Mouse (Mus musculus) forebrain, embryonic 14.5 days (tissue): ENCODE measurements around the gene Pde11a. TPM values are rescaled to one million over a fixed set of nuclear protein-coding genes. Genes with fewer than 3 reads are reported as not detected.

ENCODE experiments used
- ATAC-seq: fragments of 200-750 bp; cut with Nextera tagmentation; 2 replicates; pipeline ENCODE4 v1.8.0; 2017; ENCODE audit warnings: mild to moderate bottlenecking, moderate library complexity
- DNase-seq: peaks from one replicate; pipeline ENCODE4 v3.0.0-alpha.2; 2015; ENCODE audit warnings: low spot score
- H3K27ac ChIP-seq: fragments of 300-500 bp; sonication (generic); 2 replicates; pipeline ENCODE4 v1.5.1; 2014; ENCODE audit warnings: low read depth, mild to moderate bottlenecking, control low read depth, low read length, moderate library complexity
- H3K27me3 ChIP-seq: fragments of 300-500 bp; sonication (generic); replicated peaks from 2 replicates; pipeline ENCODE4 v1.6.1; 2014; ENCODE audit warnings: low read length, control low read depth, mixed read lengths; ENCODE audit not compliant: control insufficient read depth, insufficient read depth
- H3K36me3 ChIP-seq: fragments of 300-500 bp; sonication (generic); 2 replicates; pipeline ENCODE4 v1.6.1; 2014; ENCODE audit warnings: low read length, control low read depth; ENCODE audit not compliant: control insufficient read depth, insufficient read depth
- H3K4me1 ChIP-seq: fragments of 300-500 bp; sonication (generic); 2 replicates; pipeline ENCODE4 v1.6.1; 2014; ENCODE audit warnings: antibody characterized with exemption, low read length, control low read depth; ENCODE audit not compliant: control insufficient read depth, insufficient read depth
- H3K4me2 ChIP-seq: fragments of 300-500 bp; sonication (generic); 2 replicates; pipeline ENCODE4 v1.6.1; 2014; ENCODE audit warnings: mild to moderate bottlenecking, control low read depth, low read length
- H3K4me3 ChIP-seq: fragments of 300-500 bp; sonication (generic); 2 replicates; pipeline ENCODE4 v1.5.1; 2014; ENCODE audit warnings: low read depth, low read length, control low read depth
- H3K9ac ChIP-seq: fragments of 300-500 bp; sonication (generic); 2 replicates; pipeline ENCODE4 v1.6.1; 2014; ENCODE audit warnings: mild to moderate bottlenecking, low read length, control low read depth, moderate library complexity
- H3K9me3 ChIP-seq: fragments of 300-500 bp; sonication (generic); replicated peaks from 2 replicates; pipeline ENCODE4 v1.6.1; 2016; ENCODE audit warnings: low read length, control low read depth, mixed read lengths; ENCODE audit not compliant: control insufficient read depth
- WGBS: fragments of 180-500 bp; shearing (Covaris S2); extraction: QIAGEN DNeasy Blood & Tissue Kit; methylation state at CpG from one replicate; pipeline ENCODE4 v1.1.7; 2014; 5-methylcytosine and 5-hydroxymethylcytosine counted together
- polyA plus RNA-seq: library from polyadenylated mRNA; unstranded; fragments of >200 nt; fragmentation: Nextera tagmentation; extraction: Ambion mirVana; gene quantifications from 2 replicates; pipeline ENCODE4 v1.2.1, GENCODE M21; 2014

The Pde11a gene
- polyA plus RNA-seq: 0.14 and 0.19 TPM in 2 replicates

DNA sequence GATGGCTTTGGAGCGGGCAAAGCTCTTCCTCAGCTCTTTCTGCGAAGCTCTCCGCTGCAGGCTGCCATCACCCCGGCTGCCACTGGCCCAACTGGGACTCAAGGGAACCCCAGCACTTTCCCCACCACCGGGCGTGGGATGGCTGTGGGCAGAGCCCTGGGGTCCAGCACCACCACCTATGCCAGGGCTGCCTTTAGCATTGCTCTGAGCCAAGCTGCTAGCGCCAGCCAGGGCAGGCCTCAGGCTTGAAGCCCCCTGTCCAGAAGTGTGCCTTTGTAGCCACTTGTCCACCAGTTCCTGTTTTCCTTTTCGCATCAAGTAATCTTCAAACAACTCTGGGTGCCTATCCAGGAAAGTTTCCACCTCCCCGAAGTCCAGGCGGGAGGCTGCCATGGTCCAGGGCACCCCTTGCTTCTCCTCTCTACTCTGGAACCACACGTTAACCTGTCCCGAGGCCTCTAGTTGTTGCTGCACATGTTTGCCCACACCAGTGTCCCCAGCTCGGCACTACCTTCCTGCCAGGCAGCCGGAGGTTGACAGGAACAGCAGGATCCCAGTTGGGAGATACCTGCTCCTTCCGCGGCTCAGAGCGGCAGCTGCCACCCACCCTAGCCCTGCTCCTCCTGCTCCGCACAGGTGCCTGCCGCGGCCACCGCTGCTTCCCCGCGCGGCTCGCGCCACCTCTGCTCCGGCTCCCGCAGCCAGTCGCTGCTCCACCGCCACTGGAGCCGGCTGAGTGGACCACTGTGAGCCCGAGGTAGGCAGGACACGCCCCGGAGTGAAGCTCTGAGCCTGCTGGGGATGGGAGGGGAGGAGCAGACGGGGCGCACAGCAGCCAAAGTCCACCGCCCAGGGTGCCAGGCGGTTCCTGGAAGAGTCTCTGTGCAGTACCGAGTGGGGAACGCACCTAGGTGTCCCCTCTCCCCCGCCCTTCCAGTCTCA, at the start of gene Pde11a:
Pde11a (minus strand) TSS at position 560 of the 942 bp plus-strand sequence.
- DNase-seq: peak; percentile 34
- peak; percentile 71 for ATAC-seq
- no peaks in the 10 kb centered on the region for H3K9me3 ChIP-seq
- WGBS: 17% methylated on average over 41 of the region's 41 CpGs
- H3K9ac ChIP-seq: peak within 1 kb of the TSS; percentile 64
- H3K4me2 ChIP-seq: peak within 1 kb of the TSS; percentile 91
- no peaks in the 10 kb centered on the region for H3K36me3 ChIP-seq
- no peaks in the 10 kb centered on the region for H3K4me1 ChIP-seq
- H3K27me3 ChIP-seq: no peaks in the 10 kb centered on the region
- no peak within 1 kb of the TSS for H3K27ac ChIP-seq
- H3K4me3 ChIP-seq: peak within 1 kb of the TSS; percentile 38

DNA sequence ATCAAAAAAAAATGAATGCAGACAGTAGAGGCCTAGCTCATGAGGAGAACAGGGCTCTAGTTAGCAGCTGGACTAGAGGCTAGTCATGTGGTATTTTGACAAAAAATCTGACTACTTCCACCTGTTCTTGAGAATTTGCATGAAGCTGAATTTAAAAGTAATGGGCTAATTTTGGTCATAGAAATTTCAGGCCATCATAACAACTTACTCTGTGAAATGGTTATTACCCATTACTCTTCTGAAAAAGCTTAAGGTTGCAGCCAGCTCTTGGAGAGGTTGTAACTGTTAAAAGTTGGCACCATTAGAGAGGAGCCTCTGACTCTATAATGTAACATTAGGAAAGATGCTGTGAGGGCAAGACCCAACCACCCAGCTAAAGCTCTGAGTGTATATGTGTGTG, 48.0 kb upstream of the Pde11a start:
- Histone ChIP-seq H3K9ac (no peak overlapping the region), H3K4me2 (no peak overlapping the region), H3K27me3 (no peaks in the 10 kb centered on the region), H3K27ac (no peak overlapping the region), H3K4me1 (no peaks in the 10 kb centered on the region), H3K36me3 (peaks cover 32% of the 10 kb centered on the region), H3K9me3 (no peaks in the 10 kb centered on the region), H3K4me3 (no peak overlapping the region)
- no peak for ATAC-seq
- DNase-seq: no peak

DNA sequence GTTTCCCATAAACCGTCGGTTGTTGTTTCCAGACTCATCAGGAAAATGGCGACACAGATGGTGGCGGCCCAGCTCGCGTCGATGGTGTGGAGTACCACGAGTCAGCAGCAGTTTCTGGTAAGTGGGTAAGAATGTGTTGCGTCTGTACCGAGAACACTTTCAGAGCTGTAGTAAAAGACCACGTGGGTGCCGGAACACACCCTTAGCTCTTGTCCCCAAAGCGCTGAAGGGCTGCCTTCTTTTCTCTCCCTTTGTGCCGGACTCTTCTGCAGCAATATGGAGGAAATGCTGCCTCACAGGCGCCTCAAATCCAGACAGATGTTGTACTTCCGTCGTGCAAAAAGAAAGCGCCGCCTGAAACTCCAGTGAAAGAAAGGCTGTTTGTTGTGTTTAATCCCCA, 40.1 kb upstream of the Pde11a start:
- Histone ChIP-seq H3K4me1 (no peaks in the 10 kb centered on the region), H3K4me3 (no peak overlapping the region), H3K36me3 (peaks cover 86% of the 10 kb centered on the region), H3K9ac (no peak overlapping the region), H3K27ac (no peak overlapping the region), H3K9me3 (no peaks in the 10 kb centered on the region), H3K4me2 (no peak overlapping the region), H3K27me3 (no peaks in the 10 kb centered on the region)
- WGBS: 96% methylated on average over 19 of the region's 19 CpGs
- ATAC-seq: no peak
- DNase-seq: no peak

GRCm38 (mm10) chr2:76374544-76375206, 36.1 kb upstream of the Pde11a start:
- no peak overlapping the region for H3K9ac ChIP-seq
- H3K27ac ChIP-seq: no peak overlapping the region
- no peaks in the 10 kb centered on the region for H3K27me3 ChIP-seq
- 92% methylated on average over 6 of the region's 6 CpGs for WGBS
- no peak for ATAC-seq
- peaks cover 67% of the 10 kb centered on the region for H3K36me3 ChIP-seq
- DNase-seq: no peak
- H3K4me2 ChIP-seq: no peak overlapping the region
- peaks cover 6% of the 10 kb centered on the region for H3K4me1 ChIP-seq
- H3K4me3 ChIP-seq: no peak overlapping the region
- H3K9me3 ChIP-seq: no peaks in the 10 kb centered on the region

- 92% methylated on average over 4 of the region's 4 CpGs for WGBS
- Histone ChIP-seq H3K27me3 (no peaks in the 10 kb centered on the region), H3K9me3 (no peaks in the 10 kb centered on the region), H3K4me2 (no peak overlapping the region), H3K9ac (no peak overlapping the region), H3K36me3 (peaks cover 44% of the 10 kb centered on the region), H3K4me1 (peaks cover 6% of the 10 kb centered on the region), H3K27ac (no peak overlapping the region), H3K4me3 (no peak overlapping the region)
- ATAC-seq (no peak), DNase-seq (no peak)
Measured at GRCm38 (mm10) chr2:76372244-76372643, 33.7 kb upstream of the Pde11a start.

- Histone ChIP-seq H3K27ac (no peak overlapping the region), H3K4me3 (peak overlapping the region; percentile 89), H3K4me2 (peak overlapping the region; percentile 91), H3K4me1 (peaks cover 6% of the 10 kb centered on the region), H3K36me3 (peaks cover 34% of the 10 kb centered on the region), H3K9ac (peak overlapping the region; percentile 93), H3K9me3 (no peaks in the 10 kb centered on the region), H3K27me3 (no peaks in the 10 kb centered on the region)
- ATAC-seq: no peak
- DNase-seq: no peak
- WGBS: 5% methylated on average over 7 of the region's 7 CpGs
Measured at GRCm38 (mm10) chr2:76370656-76370922, 32.0 kb upstream of the Pde11a start.

DNA sequence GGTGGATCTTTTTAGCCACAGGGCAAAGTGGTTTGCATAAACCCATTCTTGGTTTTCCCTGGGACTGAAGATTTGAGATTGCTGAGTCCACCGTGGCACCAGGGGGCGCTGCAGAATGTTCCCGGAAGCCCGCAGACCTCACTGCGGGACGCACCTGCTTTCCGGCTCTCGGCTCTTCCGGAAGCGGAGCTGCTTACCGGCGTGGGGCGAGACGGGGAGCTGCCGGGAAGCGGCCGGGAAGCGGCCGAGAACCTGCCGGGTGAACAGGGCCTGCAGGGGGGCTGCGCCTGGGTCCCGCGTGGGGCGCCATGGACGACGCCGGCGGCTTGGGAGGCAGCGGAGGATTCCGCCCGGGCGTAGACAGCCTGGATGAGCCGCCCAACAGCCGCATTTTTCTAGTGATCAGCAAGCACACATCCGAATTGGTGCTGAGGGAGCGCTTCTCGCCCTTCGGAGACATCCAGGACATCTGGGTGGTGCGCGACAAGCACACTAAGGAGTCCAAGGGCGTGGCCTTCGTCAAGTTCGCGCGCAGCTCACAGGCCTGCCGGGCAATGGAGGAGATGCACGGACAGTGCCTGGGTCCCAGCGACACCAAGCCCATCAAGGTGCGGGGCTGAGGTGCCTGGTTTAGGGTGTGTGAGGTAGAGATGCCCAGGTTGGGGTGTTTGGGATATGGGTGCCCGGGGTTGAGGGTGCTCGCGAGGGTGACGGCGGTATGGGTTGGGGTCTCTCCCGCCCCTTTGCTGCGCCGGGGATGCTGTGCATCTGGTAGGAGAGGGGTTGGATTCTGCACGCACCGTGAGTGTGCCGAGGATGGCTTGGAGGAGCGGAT, 31.5 kb upstream of the Pde11a start, which contains the start of gene Rbm45:
Rbm45 (plus strand) TSS at position 164 of the 835 bp plus-strand sequence.
- Histone ChIP-seq H3K27ac (peak within 1 kb of the TSS; percentile 54; the same call in 1 of the 2 replicates), H3K9me3 (no peaks in the 10 kb centered on the region), H3K4me1 (peaks cover 6% of the 10 kb centered on the region), H3K9ac (peak within 1 kb of the TSS; percentile 93), H3K36me3 (peaks cover 29% of the 10 kb centered on the region), H3K4me2 (peak within 1 kb of the TSS; percentile 91), H3K4me3 (peak within 1 kb of the TSS; percentile 89), H3K27me3 (no peaks in the 10 kb centered on the region)
- under 1% methylated on average over 61 of the region's 61 CpGs for WGBS
- DNase-seq (peak; percentile 95), ATAC-seq (peak; percentile 94)

GRCm38 (mm10) chr2:76368861-76369660, 30.5 kb upstream of the Pde11a start:
- H3K4me2 ChIP-seq: no peak overlapping the region
- WGBS: 81% methylated on average over 13 of the region's 13 CpGs
- DNase-seq (no peak), ATAC-seq (no peak; the same call in 1 of the 2 replicates)
- H3K4me1 ChIP-seq: peaks cover 6% of the 10 kb centered on the region
- H3K36me3 ChIP-seq: peaks cover 19% of the 10 kb centered on the region
- H3K4me3 ChIP-seq: no peak overlapping the region
- H3K27me3 ChIP-seq: no peaks in the 10 kb centered on the region
- H3K27ac ChIP-seq: no peak overlapping the region
- H3K9me3 ChIP-seq: no peaks in the 10 kb centered on the region
- H3K9ac ChIP-seq: no peak overlapping the region
